9 mouse cellular contexts compared by ENCODE assay signal in genomic region chr3:104442357-104442756, GRCm38 (mm10).
DNase-seq lines count a peak whose midpoint lies in the region; ATAC-seq and TF ChIP-seq lines count a peak whose summit lies in the region.
"Had no signal": no experiment of that assay in that cellular context is flagged by ENCODE, and none has a peak within 500 bp of the region (broad histone marks: within the 10 kb centered on the region; RNA-seq: fewer than 3 reads in every experiment).

No protein-coding gene starts in this region.

- no peak for TF ChIP-seq POLR2A in kidney, adult 2 months (IDR thresholded peaks at IDR 0.05; ENCODE audit: low read depth, low read length)

- no peak overlapping the region for H3K27ac ChIP-seq in kidney, postnatal 0 days
- no peak overlapping the region for H3K27ac ChIP-seq in kidney, adult 2 months (ENCODE audit: insufficient read depth, low read depth, low read length)
- H3K27ac ChIP-seq in forebrain, embryonic 12.5 days, result 0 out of 2 replicates have a peak overlapping the region, but pooled peaks have one; percentile 5
- H3K27ac ChIP-seq in hindbrain, postnatal 0 days, result peak overlapping the region; percentile 72; the same call in 1 of the 2 replicates
- no peak overlapping the region for H3K27ac ChIP-seq in midbrain, embryonic 16.5 days (ENCODE audit: low read length)
- no peak overlapping the region; the same call in 1 of the 2 replicates for H3K27ac ChIP-seq in left cerebral cortex, adult 2 months

- no peak for DNase-seq in kidney, postnatal 0 days (ENCODE audit: low spot score)
- DNase-seq in kidney, adult 2 months, result no peak
- DNase-seq in hindbrain, postnatal 0 days (ENCODE audit: low spot score), result no peak
- no peak for DNase-seq in yolk sac, embryonic 10.5 days (ENCODE audit: low spot score)
- no peak for DNase-seq in left cerebral cortex, adult 2 months (ENCODE audit: extremely low spot score in 1 of 2, low spot score in 2 of 2)
- no peak for DNase-seq in thymus, postnatal 10 days (ENCODE audit: low spot score in 2 of 2)

- WGBS in kidney, postnatal 0 days, result 27% methylated on average over 5 of the region's 5 CpGs
- 12% methylated on average over 5 of the region's 5 CpGs for WGBS in kidney, adult 2 months
- WGBS in forebrain, embryonic 12.5 days, result 31% methylated on average over 4 of the region's 5 CpGs
- 19% methylated on average over 5 of the region's 5 CpGs for WGBS in hindbrain, postnatal 0 days
- WGBS in midbrain, embryonic 16.5 days, result 20% methylated on average over 5 of the region's 5 CpGs

- no peaks in the 10 kb centered on the region; the same call in 1 of the 2 replicates for H3K4me1 ChIP-seq in kidney, postnatal 0 days (replicated peaks; ENCODE audit: insufficient read depth, low read length)
- H3K4me1 ChIP-seq in kidney, adult 2 months (ENCODE audit: control insufficient read depth, insufficient read depth, low read length), result 0 out of 2 replicates have a peak, but pooled peaks cover 4% of the 10 kb centered on the region
- H3K4me1 ChIP-seq in forebrain, embryonic 12.5 days, result peaks cover 8% of the 10 kb centered on the region
- 0 out of 2 replicates have a peak, but pooled peaks cover 3% of the 10 kb centered on the region for H3K4me1 ChIP-seq in hindbrain, postnatal 0 days (ENCODE audit: insufficient read depth, low read length)
- peaks cover 4% of the 10 kb centered on the region; the same call in 1 of the 2 replicates for H3K4me1 ChIP-seq in midbrain, embryonic 16.5 days (ENCODE audit: control insufficient read depth, insufficient read depth, low read length)

- H3K27me3 ChIP-seq in kidney, postnatal 0 days (ENCODE audit: insufficient read depth, low read length), result no peaks in the 10 kb centered on the region
- H3K27me3 ChIP-seq in kidney, adult 2 months (replicated peaks; ENCODE audit: control insufficient read depth, insufficient read depth, low read length), result no peaks in the 10 kb centered on the region
- H3K27me3 ChIP-seq in forebrain, embryonic 12.5 days, result no peaks in the 10 kb centered on the region
- no peaks in the 10 kb centered on the region for H3K27me3 ChIP-seq in hindbrain, postnatal 0 days (ENCODE audit: insufficient read depth, low read length)
- H3K27me3 ChIP-seq in midbrain, embryonic 16.5 days (ENCODE audit: control insufficient read depth, insufficient read depth, low read depth, low read length), result no peaks in the 10 kb centered on the region

- H3K9me3 ChIP-seq in kidney, postnatal 0 days (replicated peaks; ENCODE audit: low read length), result no peaks in the 10 kb centered on the region
- no peaks in the 10 kb centered on the region for H3K9me3 ChIP-seq in forebrain, embryonic 12.5 days
- no peaks in the 10 kb centered on the region for H3K9me3 ChIP-seq in hindbrain, postnatal 0 days (ENCODE audit: low read length)
- H3K9me3 ChIP-seq in midbrain, embryonic 16.5 days (replicated peaks; ENCODE audit: control insufficient read depth, low read length, poor library complexity, severe bottlenecking), result no peaks in the 10 kb centered on the region
- H3K9me3 ChIP-seq: megakaryocyte, embryonic 14.5 days had no signal

- no peak for ATAC-seq in kidney, postnatal 0 days (replicated peaks; ENCODE audit: low FRiP score, low read depth)
- peak; percentile 54 for ATAC-seq in forebrain, embryonic 12.5 days (ENCODE audit: low FRiP score)
- ATAC-seq in hindbrain, postnatal 0 days, result peak; percentile 16; the same call in 1 of the 2 replicates
- peak; percentile 49 for ATAC-seq in midbrain, embryonic 16.5 days

- peak overlapping the region; percentile 35; the same call in 1 of the 2 replicates for H3K9ac ChIP-seq in kidney, postnatal 0 days (ENCODE audit: low read depth, low read length)
- H3K9ac ChIP-seq in forebrain, embryonic 12.5 days, result no peak overlapping the region
- peak overlapping the region; percentile 45; the same call in 1 of the 2 replicates for H3K9ac ChIP-seq in hindbrain, postnatal 0 days (replicated peaks; ENCODE audit: low read length)
- H3K9ac ChIP-seq in midbrain, embryonic 16.5 days (ENCODE audit: low read depth, low read length), result peak overlapping the region; percentile 44; the same call in 1 of the 2 replicates

- intact Hi-C loops in left cerebral cortex, adult 2 months (cut with DNase I), result loop anchor here (5.0 kb wide), 4 partner anchors 220 to 475 kb away; partner anchors contain the start of genes Magi3 and Phtf1

- H3K36me3 ChIP-seq in kidney, postnatal 0 days (ENCODE audit: insufficient read depth, low read length), result no peaks in the 10 kb centered on the region
- no peaks in the 10 kb centered on the region for H3K36me3 ChIP-seq in kidney, adult 2 months (ENCODE audit: control insufficient read depth, insufficient read depth, low read length)
- H3K36me3 ChIP-seq in forebrain, embryonic 12.5 days (replicated peaks), result no peaks in the 10 kb centered on the region
- H3K36me3 ChIP-seq in hindbrain, postnatal 0 days (ENCODE audit: insufficient read depth, low read length), result no peaks in the 10 kb centered on the region
- H3K36me3 ChIP-seq in midbrain, embryonic 16.5 days (ENCODE audit: control insufficient read depth, insufficient read depth, low read length), result no peaks in the 10 kb centered on the region

- no peak for TF ChIP-seq CTCF in kidney, postnatal 0 days (IDR thresholded peaks at IDR 0.05; ENCODE audit: low read depth)
- no peak for TF ChIP-seq CTCF in kidney, adult 2 months (conservative IDR thresholded peaks at IDR 0.05; ENCODE audit: insufficient read depth, insufficient read length, low read depth, low read length)
- TF ChIP-seq CTCF in hindbrain, postnatal 0 days (IDR thresholded peaks at IDR 0.05; ENCODE audit: low read depth), result no peak
- TF ChIP-seq CTCF in left cerebral cortex, adult 2 months (IDR thresholded peaks at IDR 0.05), result no peak; the same call in 1 of the 2 replicates

- no peak overlapping the region for H3K4me3 ChIP-seq in kidney, postnatal 0 days (replicated peaks; ENCODE audit: low read depth, low read length)
- H3K4me3 ChIP-seq in kidney, adult 2 months (ENCODE audit: insufficient read depth, low read depth, low read length), result no peak overlapping the region
- H3K4me3 ChIP-seq in forebrain, embryonic 12.5 days (replicated peaks), result peak overlapping the region; percentile 3; the same call in 1 of the 2 replicates
- H3K4me3 ChIP-seq in hindbrain, postnatal 0 days (ENCODE audit: low read length), result peak overlapping the region; percentile 16; the same call in 1 of the 2 replicates
- peak overlapping the region; percentile 7; the same call in 1 of the 2 replicates for H3K4me3 ChIP-seq in midbrain, embryonic 16.5 days (ENCODE audit: low read depth, low read length)
- no peak overlapping the region for H3K4me3 ChIP-seq in left cerebral cortex, adult 2 months

- H3K4me2 ChIP-seq in kidney, postnatal 0 days (ENCODE audit: low read length), result peak overlapping the region; percentile 25
- peak overlapping the region; percentile 42 for H3K4me2 ChIP-seq in forebrain, embryonic 12.5 days
- H3K4me2 ChIP-seq in hindbrain, postnatal 0 days (ENCODE audit: low read depth, low read length), result peak overlapping the region; percentile 51
- H3K4me2 ChIP-seq in midbrain, embryonic 16.5 days (ENCODE audit: low read length), result peak overlapping the region; percentile 53

Comparison
In these comparisons a context has a peak if more than half of its experiments do, and no peak if none do; other contexts are left out.
1. H3K27ac ChIP-seq: peak in forebrain, embryonic 12.5 days (single experiment) and hindbrain, postnatal 0 days (single experiment); none in kidney, postnatal 0 days (single experiment), kidney, adult 2 months (single experiment), midbrain, embryonic 16.5 days (single experiment) and left cerebral cortex, adult 2 months (single experiment).
2. H3K4me3 ChIP-seq: peak in forebrain, embryonic 12.5 days (single experiment), hindbrain, postnatal 0 days (single experiment) and midbrain, embryonic 16.5 days (single experiment); none in kidney, postnatal 0 days (single experiment), kidney, adult 2 months (single experiment) and left cerebral cortex, adult 2 months (single experiment).
3. Peak in every context shown above with its lines, with median percentiles within 50 percentile points of each other: H3K4me2 ChIP-seq.